Mouse (Mus musculus): ENCODE data around the gene Gpr183.

Gpr183 gene

DNA sequence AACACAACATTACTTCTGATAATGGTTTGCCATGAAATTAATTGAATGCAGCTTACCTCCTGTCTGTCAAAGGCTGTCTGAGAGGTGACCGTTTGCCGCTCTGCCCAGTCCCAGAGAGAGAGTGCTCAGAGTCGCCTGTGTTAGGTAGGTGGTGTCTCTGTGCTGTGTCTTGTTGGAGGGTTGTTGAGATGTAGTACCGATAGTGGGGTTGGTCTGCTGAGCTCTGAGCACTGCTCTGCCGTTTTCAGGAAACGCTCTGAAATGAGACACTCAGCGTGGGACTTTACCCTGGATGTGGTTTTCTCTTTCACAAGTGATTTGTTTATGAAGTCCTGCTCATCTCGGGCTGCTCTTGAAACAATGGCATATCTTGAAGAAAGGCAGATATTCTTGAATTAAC lies 49.4 kb downstream of the Gpr183 start, which contains the start of gene Gpr18:
TSS of gene Gpr18 (minus strand) at position 161 of the 400 bp plus-strand sequence.
- in situ Hi-C loops (cut with MboI; ENCODE audit: unreplicated experiment in 2 of 2): no loop called here

DNA sequence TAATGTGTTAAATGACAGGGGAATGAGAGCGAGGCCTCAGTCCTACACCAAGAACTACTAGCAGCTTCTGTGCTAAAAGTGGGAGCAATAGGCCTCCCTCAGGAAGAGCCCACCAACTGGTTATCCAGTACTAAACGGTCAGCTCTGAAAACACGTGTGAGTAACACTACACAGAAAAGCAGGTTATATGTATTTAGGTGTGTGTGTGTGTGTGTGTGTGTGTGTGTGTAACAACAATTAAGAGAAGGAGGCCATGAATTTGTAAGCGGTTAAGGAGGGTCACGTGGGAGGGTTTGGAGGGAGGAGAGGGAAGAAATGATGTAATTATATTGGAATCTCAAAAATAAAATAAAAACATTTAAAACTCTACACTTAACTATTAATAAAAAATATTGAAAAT lies 49.9 kb downstream of the Gpr183 start:
- in situ Hi-C loops (cut with MboI; ENCODE audit: unreplicated experiment in 2 of 2): no loop called here

DNA sequence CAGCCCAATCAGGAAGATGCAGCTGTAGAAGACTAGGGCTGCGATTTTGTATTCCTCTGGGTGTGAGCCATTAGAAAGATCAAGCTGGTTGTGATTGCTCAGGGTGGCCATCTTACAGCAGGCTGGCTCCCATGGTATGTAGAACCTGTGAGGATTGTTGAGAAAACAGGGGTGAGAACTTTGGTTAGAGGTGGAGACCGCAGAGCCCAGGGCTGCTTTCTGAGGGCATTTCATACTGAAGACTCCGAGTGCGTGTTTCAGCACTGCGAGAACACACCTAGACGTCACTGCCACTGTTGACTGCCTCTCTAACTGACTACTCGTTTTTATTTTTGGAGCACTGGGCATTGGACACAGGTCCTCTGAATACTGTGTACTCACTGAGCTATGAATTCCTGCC lies 52.5 kb downstream of the Gpr183 start:
- in situ Hi-C loops (cut with MboI; ENCODE audit: unreplicated experiment in 2 of 2): no loop called here

DNA sequence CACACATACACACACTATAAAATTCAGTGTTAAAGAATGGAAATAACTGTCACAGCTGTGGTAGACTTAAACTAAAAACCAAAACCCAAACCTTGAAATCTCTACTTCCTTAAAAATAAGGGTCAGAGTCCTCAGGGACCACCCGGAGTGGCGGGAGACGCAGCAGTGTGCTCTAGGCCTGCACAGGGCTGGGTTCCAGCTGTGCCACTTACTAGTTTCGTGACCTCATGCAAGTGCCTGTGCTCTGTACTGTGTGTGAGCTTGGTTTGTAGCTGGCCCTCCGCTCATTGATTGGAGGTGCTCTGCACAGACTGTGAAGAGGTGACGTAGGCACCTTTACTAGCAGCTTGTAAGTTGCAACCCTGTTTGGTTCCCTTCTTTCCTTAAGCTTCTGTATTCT lies 55.1 kb downstream of the Gpr183 start:
- in situ Hi-C loops (cut with MboI; ENCODE audit: unreplicated experiment in 2 of 2): no loop called here

DNA sequence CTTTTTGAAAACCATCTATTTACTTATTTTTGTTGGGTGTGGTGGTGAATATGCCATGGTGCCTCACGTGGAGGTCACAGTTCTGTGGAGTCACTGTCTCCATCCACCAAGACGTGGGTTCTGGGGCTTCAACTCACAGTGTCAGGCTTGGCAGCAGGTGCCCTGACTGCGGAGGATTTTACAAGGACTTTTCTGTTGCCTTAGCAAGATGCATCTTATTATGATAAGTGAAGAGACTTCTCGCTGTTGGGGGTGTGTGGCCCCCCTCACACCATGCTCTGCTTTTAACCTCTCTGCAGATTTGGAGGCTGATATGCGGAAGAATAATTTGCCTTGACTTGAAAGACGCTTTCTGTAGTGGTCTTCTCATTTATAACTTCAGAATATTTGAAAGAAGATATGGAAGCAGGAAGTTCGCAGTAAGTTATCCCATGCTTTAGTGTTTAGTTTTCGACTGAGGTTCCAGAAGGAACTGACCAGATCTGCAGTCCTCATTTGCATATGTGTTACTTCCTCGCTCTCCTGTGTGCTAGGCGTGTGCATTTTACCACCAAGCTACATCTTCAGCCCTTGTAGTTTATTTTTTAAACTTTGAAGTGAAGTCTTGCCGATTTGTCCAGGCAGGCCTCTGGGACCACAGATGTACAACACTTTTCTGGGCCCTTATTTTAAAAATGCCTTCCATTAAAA lies 57.9 kb downstream of the Gpr183 start:
- in situ Hi-C loops (cut with MboI; ENCODE audit: unreplicated experiment in 2 of 2): no loop called here

DNA sequence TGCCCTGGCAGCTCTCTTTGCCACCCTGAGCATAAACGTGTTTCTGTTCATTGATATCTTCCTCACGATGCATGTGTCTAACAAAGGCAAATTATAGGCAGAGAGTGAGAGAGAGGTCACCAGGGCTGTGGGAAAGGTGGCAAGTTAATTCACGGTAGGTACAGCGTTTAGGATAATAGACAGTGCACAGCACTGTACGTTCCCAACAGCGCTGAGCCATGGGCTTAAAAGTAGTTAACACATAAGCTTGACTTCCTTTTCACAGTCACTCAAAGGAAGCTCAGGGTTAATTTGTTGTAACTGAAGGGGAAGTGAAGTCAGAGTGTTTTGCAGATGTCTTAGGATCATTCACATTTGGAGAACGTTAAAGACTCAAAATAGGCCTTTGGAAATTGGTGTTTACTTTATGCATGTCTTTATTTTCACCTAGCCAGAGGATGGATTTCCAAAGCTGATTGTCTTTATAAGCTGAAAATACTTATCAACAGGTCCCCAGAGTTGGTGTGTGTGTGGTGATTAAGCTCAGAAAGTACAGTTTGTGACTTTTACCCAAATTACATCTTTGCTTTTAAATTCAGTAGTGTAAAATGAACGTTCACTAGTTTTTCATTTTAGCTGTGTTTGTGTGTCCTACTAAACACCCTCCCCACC lies 58.5 kb downstream of the Gpr183 start:
- in situ Hi-C loops (cut with MboI; ENCODE audit: unreplicated experiment in 2 of 2): no loop called here

DNA sequence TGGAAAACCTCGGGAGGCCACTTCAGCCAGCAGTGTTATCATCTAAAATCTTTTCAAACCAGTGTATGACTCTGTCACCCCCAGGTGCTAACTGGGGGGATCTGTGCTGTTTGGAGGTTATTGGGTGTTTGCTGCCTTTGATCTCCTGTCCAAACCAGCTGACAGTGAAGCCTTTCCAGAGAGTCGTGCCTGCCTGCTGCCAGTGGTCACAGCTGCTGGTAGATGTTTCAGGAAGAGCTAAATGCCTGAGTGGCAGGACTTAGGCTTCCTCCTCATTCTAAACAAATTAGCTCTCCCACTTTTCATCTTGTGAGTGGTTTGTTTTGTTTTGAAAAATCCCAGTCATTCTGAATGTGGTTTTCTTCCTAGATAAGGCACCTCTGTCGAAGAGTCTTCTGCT lies 60.2 kb downstream of the Gpr183 start:
- in situ Hi-C loops (cut with MboI; ENCODE audit: unreplicated experiment in 2 of 2): no loop called here

DNA sequence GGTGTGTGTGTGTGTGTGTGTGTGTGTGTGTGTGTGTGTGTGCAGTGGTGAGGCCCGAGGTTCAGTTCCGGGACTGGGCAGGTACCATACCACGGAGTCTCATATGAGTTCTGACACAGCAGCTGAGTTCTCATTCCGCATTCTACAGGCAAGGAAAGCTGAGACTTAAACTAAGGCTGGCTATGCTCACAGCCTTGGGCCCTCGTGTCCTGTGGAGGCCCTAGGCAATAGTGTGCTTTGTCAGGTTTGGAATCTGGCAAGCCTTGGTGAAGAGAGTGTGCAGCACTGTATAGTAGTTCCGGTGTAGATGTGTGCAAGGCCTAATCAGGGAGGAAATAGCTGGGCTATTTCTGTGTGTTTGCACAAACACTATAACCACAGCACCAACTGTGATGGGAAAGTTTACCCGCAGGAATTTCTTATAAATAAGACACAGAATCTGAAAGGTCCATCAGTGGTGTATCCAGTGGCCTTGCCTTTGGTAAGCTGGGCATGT lies 61.6 kb downstream of the Gpr183 start:
- in situ Hi-C loops (cut with MboI; ENCODE audit: unreplicated experiment in 2 of 2): no loop called here

All from v-Abl transformed pro-B cells (cell line).